Mouse (Mus musculus) liver, embryonic 16.5 days (tissue): ENCODE measurements around the gene Tctex1d2. TPM values are rescaled to one million over a fixed set of nuclear protein-coding genes. Genes with fewer than 3 reads are reported as not detected.
A peak's percentile ranks its signal among the peaks of the same experiment; 100 is the strongest.

Experiments used
- ATAC-seq: fragments of 200-750 bp; cut with Nextera tagmentation; 2 replicates; pipeline ENCODE4 v1.8.0; 2017; ENCODE audit warnings: low read depth, mild to moderate bottlenecking, moderate number of reproducible peaks, moderate library complexity
- H3K27ac ChIP-seq: fragments of 300-500 bp; sonication (generic); 2 replicates; pipeline ENCODE4 v1.5.1; 2014; ENCODE audit warnings: mild to moderate bottlenecking, low read length
- H3K27me3 ChIP-seq: fragments of 300-500 bp; sonication (generic); 2 replicates; pipeline ENCODE4 v1.6.1; 2014; ENCODE audit warnings: low read depth, low read length, mixed read lengths; ENCODE audit not compliant: control insufficient read depth, insufficient read depth
- H3K36me3 ChIP-seq: fragments of 300-500 bp; sonication (generic); 2 replicates; pipeline ENCODE4 v1.6.1; 2014; ENCODE audit warnings: mild to moderate bottlenecking; ENCODE audit not compliant: control insufficient read depth, insufficient read depth
- H3K4me1 ChIP-seq: fragments of 300-500 bp; sonication (generic); 2 replicates; pipeline ENCODE4 v1.6.1; 2014; ENCODE audit warnings: low read depth, low read length, mixed read lengths; ENCODE audit not compliant: control insufficient read depth
- H3K4me2 ChIP-seq: fragments of 300-500 bp; sonication (generic); 2 replicates; pipeline ENCODE4 v1.6.1; 2014; ENCODE audit warnings: low read depth, low read length, mixed read lengths
- H3K4me3 ChIP-seq: fragments of 300-500 bp; sonication (generic); 2 replicates; pipeline ENCODE4 v1.5.1; 2014; ENCODE audit warnings: low read depth, mild to moderate bottlenecking, low read length
- H3K9ac ChIP-seq: fragments of 300-500 bp; sonication (generic); 2 replicates; pipeline ENCODE4 v1.6.1; 2014; ENCODE audit warnings: low read depth, low read length
- H3K9me3 ChIP-seq: fragments of 300-500 bp; sonication (generic); replicated peaks from 2 replicates; pipeline ENCODE4 v1.6.1; 2016; ENCODE audit warnings: low read length; ENCODE audit not compliant: control insufficient read depth
- WGBS: fragments of 180-500 bp; shearing (Covaris S2); extraction: QIAGEN DNeasy Blood & Tissue Kit; methylation state at CpG from one replicate; pipeline ENCODE4 v1.1.7; 2014; ENCODE audit not compliant: insufficient replicate concordance; 5-methylcytosine and 5-hydroxymethylcytosine counted together
- polyA plus RNA-seq: library from polyadenylated mRNA; unstranded; fragments of >200 nt; fragmentation: Nextera tagmentation; extraction: Ambion mirVana; gene quantifications from 2 replicates; pipeline ENCODE4 v1.2.1, GENCODE M21; 2015

Gene Tctex1d2
- polyA plus RNA-seq, result 4.8 and 5.0 TPM in 2 replicates

DNA sequence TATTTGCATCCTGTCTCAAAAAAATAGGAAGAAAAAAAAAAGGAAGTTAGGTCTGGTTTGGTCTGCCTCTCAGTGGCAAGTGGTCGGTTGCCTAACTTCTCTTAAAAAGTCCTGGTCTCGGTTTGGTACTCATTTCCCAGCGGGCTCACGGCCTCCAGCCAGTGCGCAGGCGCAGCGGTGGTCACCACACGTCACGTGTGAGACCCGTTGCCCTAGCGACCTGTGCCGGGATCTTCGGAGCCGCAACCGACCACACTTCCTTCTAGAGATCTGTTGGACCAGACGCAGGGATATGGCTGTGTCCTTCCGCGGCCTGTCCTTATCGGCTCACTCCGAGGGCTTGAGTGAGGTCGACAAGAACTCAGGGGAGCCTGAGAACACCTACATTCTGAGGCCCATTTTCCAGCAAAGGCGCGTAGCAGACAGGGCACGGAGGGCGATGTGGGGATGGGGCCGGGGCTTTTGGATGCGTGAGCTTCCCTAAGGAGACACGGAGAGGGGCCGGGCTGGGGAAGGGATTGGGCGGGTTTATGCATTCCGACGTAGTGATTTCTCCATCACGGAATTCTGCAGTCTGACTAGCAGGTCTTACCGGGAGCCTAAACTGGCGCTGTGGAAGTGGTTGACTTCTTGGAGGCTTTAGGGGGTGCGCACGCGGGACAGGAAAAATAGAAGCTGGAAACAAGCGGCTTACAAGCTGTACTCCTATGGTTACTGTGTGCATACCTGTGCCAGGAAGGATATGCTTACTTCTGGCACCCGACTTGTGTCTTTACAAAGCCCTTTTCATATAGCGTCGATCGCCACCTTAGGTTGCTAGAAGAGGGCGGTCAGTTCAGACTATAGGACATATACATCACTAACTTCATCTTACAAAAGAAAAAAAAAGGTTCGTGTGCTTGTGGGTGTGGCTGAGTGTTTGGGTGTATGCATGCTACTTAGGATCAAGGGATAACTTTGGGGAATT, at the start of gene Tctex1d2:
Gene Tctex1d2, plus strand, starts transcription at position 186 of the 967 bp plus-strand sequence.
- peak; percentile 90 for ATAC-seq
- no peaks in the 10 kb centered on the region for H3K36me3 ChIP-seq
- H3K9me3 ChIP-seq, result no peaks in the 10 kb centered on the region
- peak within 1 kb of the TSS; percentile 93 for H3K4me2 ChIP-seq
- peak within 1 kb of the TSS; percentile 61 for H3K9ac ChIP-seq
- no peaks in the 10 kb centered on the region for H3K27me3 ChIP-seq
- peak within 1 kb of the TSS; percentile 59; the same call in 1 of the 2 replicates for H3K27ac ChIP-seq
- H3K4me1 ChIP-seq, result peaks cover 13% of the 10 kb centered on the region
- peak within 1 kb of the TSS; percentile 68 for H3K4me3 ChIP-seq
- WGBS, result 5% methylated on average over 45 of the region's 45 CpGs

- Histone ChIP-seq H3K4me2 (no peak overlapping the region), H3K4me1 (no peaks in the 10 kb centered on the region), H3K9me3 (no peaks in the 10 kb centered on the region), H3K36me3 (peaks cover 15% of the 10 kb centered on the region), H3K4me3 (no peak overlapping the region), H3K27ac (no peak overlapping the region), H3K9ac (no peak overlapping the region), H3K27me3 (no peaks in the 10 kb centered on the region)
- WGBS, result 70% methylated on average over 4 of the region's 4 CpGs
- no peak for ATAC-seq
These were observed 48.2 kb upstream of the Tctex1d2 start for GRCm38 (mm10) chr16:32371351-32371750.

DNA sequence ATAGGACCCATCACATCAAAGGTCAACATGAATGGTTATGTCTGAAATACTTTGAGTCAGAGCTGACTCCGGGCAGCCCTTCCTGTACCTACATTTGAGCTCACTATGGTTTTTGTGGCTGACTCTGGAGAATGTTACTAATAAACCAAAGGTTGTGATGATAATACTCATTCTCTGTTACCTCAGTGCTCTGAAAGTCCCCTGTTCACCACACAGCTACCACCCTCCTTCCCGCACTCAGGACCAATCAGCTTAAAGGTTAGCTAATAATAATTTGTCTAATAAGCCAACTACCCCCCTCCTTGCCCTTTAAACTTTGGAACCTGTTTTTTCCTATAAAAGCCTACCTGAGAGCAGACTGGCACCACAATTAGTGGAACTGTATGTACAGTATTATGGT, 39.9 kb upstream of the Tctex1d2 start:
- peaks cover 35% of the 10 kb centered on the region for H3K36me3 ChIP-seq
- H3K4me1 ChIP-seq, result no peaks in the 10 kb centered on the region
- ATAC-seq, result no peak
- H3K9ac ChIP-seq, result no peak overlapping the region
- no peaks in the 10 kb centered on the region for H3K27me3 ChIP-seq
- WGBS, result 91% methylated on average over 2 of the region's 2 CpGs
- no peaks in the 10 kb centered on the region for H3K9me3 ChIP-seq
- no peak overlapping the region for H3K4me2 ChIP-seq
- no peak overlapping the region for H3K4me3 ChIP-seq
- no peak overlapping the region for H3K27ac ChIP-seq

DNA sequence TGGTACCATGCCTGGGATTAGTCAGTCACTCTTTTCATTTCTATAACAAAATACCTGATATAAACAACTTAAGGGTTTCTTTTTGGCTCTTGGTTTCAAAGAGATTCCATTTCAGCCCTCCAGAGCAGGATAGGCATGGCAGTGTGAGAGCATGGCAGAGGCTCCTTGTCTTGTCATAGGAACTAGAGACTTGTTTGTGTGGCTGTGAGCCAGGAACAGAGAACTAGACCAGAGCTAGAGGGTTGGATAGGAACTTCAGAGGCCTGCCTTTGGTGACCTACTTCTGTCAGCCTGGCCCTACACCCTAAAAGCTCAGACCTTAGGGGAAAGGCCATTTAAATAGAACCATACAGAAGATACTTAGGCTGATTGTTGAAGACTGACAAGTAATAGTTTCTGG, 36.6 kb upstream of the Tctex1d2 start:
- no peaks in the 10 kb centered on the region for H3K4me1 ChIP-seq
- H3K9ac ChIP-seq, result no peak overlapping the region
- H3K4me3 ChIP-seq, result no peak overlapping the region
- H3K4me2 ChIP-seq, result no peak overlapping the region
- no peaks in the 10 kb centered on the region for H3K9me3 ChIP-seq
- H3K27me3 ChIP-seq, result no peaks in the 10 kb centered on the region
- H3K27ac ChIP-seq, result no peak overlapping the region
- peaks cover 29% of the 10 kb centered on the region for H3K36me3 ChIP-seq
- ATAC-seq, result no peak

- no peak for ATAC-seq
- no peaks in the 10 kb centered on the region for H3K27me3 ChIP-seq
- no peak overlapping the region for H3K4me3 ChIP-seq
- H3K36me3 ChIP-seq, result peaks cover 21% of the 10 kb centered on the region
- no peak overlapping the region for H3K27ac ChIP-seq
- no peak overlapping the region for H3K4me2 ChIP-seq
- H3K4me1 ChIP-seq, result peaks cover 5% of the 10 kb centered on the region
- WGBS, result 34% methylated on average over 2 of the region's 2 CpGs
- H3K9ac ChIP-seq, result no peak overlapping the region
- H3K9me3 ChIP-seq, result no peaks in the 10 kb centered on the region
These were observed 34.6 kb upstream of the Tctex1d2 start for GRCm38 (mm10) chr16:32384885-32385284.

GRCm38 (mm10) chr16:32386826-32387225, 32.7 kb upstream of the Tctex1d2 start:
- Histone ChIP-seq H3K27ac (no peak overlapping the region), H3K4me1 (peaks cover 5% of the 10 kb centered on the region), H3K9me3 (no peaks in the 10 kb centered on the region), H3K4me3 (no peak overlapping the region), H3K9ac (no peak overlapping the region), H3K27me3 (no peaks in the 10 kb centered on the region), H3K36me3 (peaks cover 11% of the 10 kb centered on the region), H3K4me2 (no peak overlapping the region)
- 73% methylated on average over 3 of the region's 3 CpGs for WGBS
- ATAC-seq, result no peak

DNA sequence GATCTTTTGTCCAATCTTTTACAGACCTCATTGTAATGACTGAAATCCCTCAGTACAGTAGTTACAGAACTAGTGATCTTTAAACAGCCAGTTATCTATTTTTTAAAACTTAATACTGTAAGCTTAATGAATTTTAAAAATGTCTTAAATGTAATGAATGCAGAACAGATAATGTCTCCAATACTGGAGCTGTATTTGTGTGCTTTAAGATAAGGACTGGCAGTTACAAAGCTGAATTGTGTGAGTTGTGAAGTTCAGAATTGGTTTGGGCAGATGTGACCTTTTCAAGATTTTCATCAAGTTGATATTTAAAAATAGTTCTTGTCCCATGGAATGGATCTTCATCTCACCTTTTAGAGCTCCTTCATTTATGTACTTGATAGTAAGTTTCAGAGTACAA, 30.5 kb upstream of the Tctex1d2 start:
- H3K27me3 ChIP-seq, result no peaks in the 10 kb centered on the region
- peaks cover 5% of the 10 kb centered on the region for H3K4me1 ChIP-seq
- ATAC-seq, result no peak
- H3K4me2 ChIP-seq, result no peak overlapping the region
- H3K36me3 ChIP-seq, result peaks cover 11% of the 10 kb centered on the region
- no peak overlapping the region for H3K27ac ChIP-seq
- no peaks in the 10 kb centered on the region for H3K9me3 ChIP-seq
- no peak overlapping the region for H3K4me3 ChIP-seq
- H3K9ac ChIP-seq, result no peak overlapping the region

- Histone ChIP-seq H3K9me3 (no peaks in the 10 kb centered on the region), H3K4me3 (no peak overlapping the region), H3K36me3 (peaks cover 8% of the 10 kb centered on the region), H3K4me1 (peaks cover 5% of the 10 kb centered on the region), H3K27ac (no peak overlapping the region; the same call in 1 of the 2 replicates), H3K27me3 (no peaks in the 10 kb centered on the region), H3K4me2 (no peak overlapping the region), H3K9ac (no peak overlapping the region)
- 58% methylated on average over 3 of the region's 3 CpGs for WGBS
- no peak for ATAC-seq
These were observed 29.7 kb upstream of the Tctex1d2 start for GRCm38 (mm10) chr16:32389841-32390240.

- Histone ChIP-seq H3K27me3 (no peaks in the 10 kb centered on the region), H3K27ac (no peak overlapping the region), H3K4me2 (no peak overlapping the region), H3K9me3 (no peaks in the 10 kb centered on the region), H3K9ac (no peak overlapping the region), H3K4me3 (no peak overlapping the region), H3K36me3 (peaks cover 3% of the 10 kb centered on the region), H3K4me1 (peaks cover 5% of the 10 kb centered on the region)
- ATAC-seq, result no peak
- 74% methylated on average over 3 of the region's 3 CpGs for WGBS
These were observed 28.6 kb upstream of the Tctex1d2 start for GRCm38 (mm10) chr16:32390882-32391281.
